Mouse (Mus musculus) erythroid progenitor cell, adult 5-6 weeks (primary cell): ENCODE data around the gene Pacs1. TPM values are rescaled to one million over a fixed set of nuclear protein-coding genes. Genes with fewer than 3 reads are reported as not detected.

Experiments
- total RNA-seq, 2 experiments: library from RNA; stranded (forward) in 1 of 2; stranded (reverse) in 1 of 2; fragments of 150-400 nt in 1 of 2; fragments of 186-747, 209-891 nt in 1 of 2; gene quantifications; 2 replicates each; pipeline versions ENCODE4 v1.2.3 to v1.2.4; 2015 to 2017; ENCODE audit warnings: low replicate concordance in 2 of 2

Gene Pacs1
- total RNA-seq, 2 experiments from 2014 or later, result 6.8 to 13.4 TPM

Other genes starting within 250 kb of the Pacs1 start
- not detected in 2 replicates for gene Slc29a2, start 249.3 kb downstream of the Pacs1 start, total RNA-seq (2015; ENCODE audit: low replicate concordance)
- not detected in 2 replicates for gene Slc29a2, start 249.3 kb downstream of the Pacs1 start, total RNA-seq (2017; ENCODE audit: low replicate concordance)
- not detected in 2 replicates for gene B4gat1, start 234.3 kb downstream of the Pacs1 start, total RNA-seq (2015; ENCODE audit: low replicate concordance)
- gene B4gat1, start 234.3 kb downstream of the Pacs1 start, total RNA-seq (2017; ENCODE audit: low replicate concordance), result 0.68 TPM in 1 of 2 replicates, not detected in the other
- 1.3 and 4.0 TPM in 2 replicates for gene AC124502.3, start 234.2 kb downstream of the Pacs1 start, total RNA-seq (2015; ENCODE audit: low replicate concordance)
- 2.1 TPM in 1 of 2 replicates, not detected in the other for gene AC124502.3, start 234.2 kb downstream of the Pacs1 start, total RNA-seq (2017; ENCODE audit: low replicate concordance)
- 4.6 and 13.0 TPM in 2 replicates for gene Brms1, start 231.8 kb downstream of the Pacs1 start, total RNA-seq (2015; ENCODE audit: low replicate concordance)
- gene Brms1, start 231.8 kb downstream of the Pacs1 start, total RNA-seq (2017; ENCODE audit: low replicate concordance), result 4.5 and 10.9 TPM in 2 replicates
- 0.42 TPM in 1 of 2 replicates, not detected in the other for gene Rin1, start 222.6 kb downstream of the Pacs1 start, total RNA-seq (2015; ENCODE audit: low replicate concordance)
- gene Rin1, start 222.6 kb downstream of the Pacs1 start, total RNA-seq (2017; ENCODE audit: low replicate concordance), result not detected in 2 replicates
- gene Cd248, start 205.0 kb downstream of the Pacs1 start, total RNA-seq (2015; ENCODE audit: low replicate concordance), result not detected in 2 replicates
- not detected in 2 replicates for gene Cd248, start 205.0 kb downstream of the Pacs1 start, total RNA-seq (2017; ENCODE audit: low replicate concordance)
- not detected in 2 replicates for gene Tmem151a, start 187.6 kb downstream of the Pacs1 start, total RNA-seq (2015; ENCODE audit: low replicate concordance)
- gene Tmem151a, start 187.6 kb downstream of the Pacs1 start, total RNA-seq (2017; ENCODE audit: low replicate concordance), result not detected in 2 replicates
- 5.0 and 10.8 TPM in 2 replicates for gene Yif1a, start 184.6 kb downstream of the Pacs1 start, total RNA-seq (2015; ENCODE audit: low replicate concordance)
- 6.2 TPM in 1 of 2 replicates, not detected in the other for gene Yif1a, start 184.6 kb downstream of the Pacs1 start, total RNA-seq (2017; ENCODE audit: low replicate concordance)
- gene Cnih2, start 174.6 kb downstream of the Pacs1 start, total RNA-seq (2015; ENCODE audit: low replicate concordance), result not detected in 2 replicates
- gene Cnih2, start 174.6 kb downstream of the Pacs1 start, total RNA-seq (2017; ENCODE audit: low replicate concordance), result 0.39 TPM in 1 of 2 replicates, not detected in the other
- 12.2 and 13.7 TPM in 2 replicates for gene Rab1b, start 166.0 kb downstream of the Pacs1 start, total RNA-seq (2015; ENCODE audit: low replicate concordance)
- 20.5 and 23.3 TPM in 2 replicates for gene Rab1b, start 166.0 kb downstream of the Pacs1 start, total RNA-seq (2017; ENCODE audit: low replicate concordance)
- 10.5 TPM in 1 of 2 replicates, not detected in the other for gene Klc2, start 154.6 kb downstream of the Pacs1 start, total RNA-seq (2015; ENCODE audit: low replicate concordance)
- 0.90 TPM in 1 of 2 replicates, not detected in the other for gene Klc2, start 154.6 kb downstream of the Pacs1 start, total RNA-seq (2017; ENCODE audit: low replicate concordance)
- 82.5 and 114 TPM in 2 replicates for gene Sf3b2, start 22.3 kb upstream of the Pacs1 start, total RNA-seq (2015; ENCODE audit: low replicate concordance)
- gene Sf3b2, start 22.3 kb upstream of the Pacs1 start, total RNA-seq (2017; ENCODE audit: low replicate concordance), result 107 and 146 TPM in 2 replicates
- not detected in 2 replicates for gene Gal3st3, start 25.2 kb upstream of the Pacs1 start, total RNA-seq (2015; ENCODE audit: low replicate concordance)
- gene Gal3st3, start 25.2 kb upstream of the Pacs1 start, total RNA-seq (2017; ENCODE audit: low replicate concordance), result not detected in 2 replicates
- not detected in 2 replicates for gene Catsper1, start 62.6 kb upstream of the Pacs1 start, total RNA-seq (2015; ENCODE audit: low replicate concordance)
- gene Catsper1, start 62.6 kb upstream of the Pacs1 start, total RNA-seq (2017; ENCODE audit: low replicate concordance), result not detected in 2 replicates
- 0.42 TPM in 1 of 2 replicates, not detected in the other for gene Cst6, start 76.5 kb upstream of the Pacs1 start, total RNA-seq (2015; ENCODE audit: low replicate concordance)
- gene Cst6, start 76.5 kb upstream of the Pacs1 start, total RNA-seq (2017; ENCODE audit: low replicate concordance), result not detected in 2 replicates
- 26.0 and 27.0 TPM in 2 replicates for gene Eif1ad, start 93.6 kb upstream of the Pacs1 start, total RNA-seq (2015; ENCODE audit: low replicate concordance)
- gene Eif1ad, start 93.6 kb upstream of the Pacs1 start, total RNA-seq (2017; ENCODE audit: low replicate concordance), result 33.9 and 45.0 TPM in 2 replicates
- gene Banf1, start 94.0 kb upstream of the Pacs1 start, total RNA-seq (2015; ENCODE audit: low replicate concordance), result 150 and 163 TPM in 2 replicates
- 29.1 and 34.9 TPM in 2 replicates for gene Banf1, start 94.0 kb upstream of the Pacs1 start, total RNA-seq (2017; ENCODE audit: low replicate concordance)
- 73.4 and 90.8 TPM in 2 replicates for gene Sart1, start 115.6 kb upstream of the Pacs1 start, total RNA-seq (2015; ENCODE audit: low replicate concordance)
- 62.2 and 94.3 TPM in 2 replicates for gene Sart1, start 115.6 kb upstream of the Pacs1 start, total RNA-seq (2017; ENCODE audit: low replicate concordance)
- gene Tsga10ip, start 129.4 kb upstream of the Pacs1 start, total RNA-seq (2015; ENCODE audit: low replicate concordance), result not detected in 2 replicates
- gene Tsga10ip, start 129.4 kb upstream of the Pacs1 start, total RNA-seq (2017; ENCODE audit: low replicate concordance), result not detected in 2 replicates
- 22.3 and 31.0 TPM in 2 replicates for gene Drap1, start 151.9 kb upstream of the Pacs1 start, total RNA-seq (2015; ENCODE audit: low replicate concordance)
- gene Drap1, start 151.9 kb upstream of the Pacs1 start, total RNA-seq (2017; ENCODE audit: low replicate concordance), result 8.3 and 25.4 TPM in 2 replicates
- gene AI837181, start 152.0 kb upstream of the Pacs1 start, total RNA-seq (2015; ENCODE audit: low replicate concordance), result 11.7 and 16.2 TPM in 2 replicates
- gene AI837181, start 152.0 kb upstream of the Pacs1 start, total RNA-seq (2017; ENCODE audit: low replicate concordance), result 1.9 and 13.7 TPM in 2 replicates
- not detected in 2 replicates for gene Fosl1, start 174.4 kb upstream of the Pacs1 start, total RNA-seq (2015; ENCODE audit: low replicate concordance)
- gene Fosl1, start 174.4 kb upstream of the Pacs1 start, total RNA-seq (2017; ENCODE audit: low replicate concordance), result not detected in 2 replicates
- not detected in 2 replicates for gene Ccdc85b, start 184.8 kb upstream of the Pacs1 start, total RNA-seq (2015; ENCODE audit: low replicate concordance)
- gene Ccdc85b, start 184.8 kb upstream of the Pacs1 start, total RNA-seq (2017; ENCODE audit: low replicate concordance), result 1.2 TPM in 1 of 2 replicates, not detected in the other
- gene Fibp, start 187.5 kb upstream of the Pacs1 start, total RNA-seq (2015; ENCODE audit: low replicate concordance), result 11.5 and 21.8 TPM in 2 replicates
- 29.0 and 32.5 TPM in 2 replicates for gene Fibp, start 187.5 kb upstream of the Pacs1 start, total RNA-seq (2017; ENCODE audit: low replicate concordance)
- gene Ctsw, start 195.4 kb upstream of the Pacs1 start, total RNA-seq (2015; ENCODE audit: low replicate concordance), result 6.3 TPM in 1 of 2 replicates, not detected in the other
- gene Ctsw, start 195.4 kb upstream of the Pacs1 start, total RNA-seq (2017; ENCODE audit: low replicate concordance), result not detected in 2 replicates
- 5.0 TPM in 1 of 2 replicates, not detected in the other for gene Efemp2, start 200.8 kb upstream of the Pacs1 start, total RNA-seq (2015; ENCODE audit: low replicate concordance)
- gene Efemp2, start 200.8 kb upstream of the Pacs1 start, total RNA-seq (2017; ENCODE audit: low replicate concordance), result not detected in 2 replicates
- gene Mus81, start 215.3 kb upstream of the Pacs1 start, total RNA-seq (2015; ENCODE audit: low replicate concordance), result 2.5 and 59.5 TPM in 2 replicates
- 6.5 and 11.2 TPM in 2 replicates for gene Mus81, start 215.3 kb upstream of the Pacs1 start, total RNA-seq (2017; ENCODE audit: low replicate concordance)
- 720 and 762 TPM in 2 replicates for gene Cfl1, start 217.3 kb upstream of the Pacs1 start, total RNA-seq (2015; ENCODE audit: low replicate concordance)
- 460 and 469 TPM in 2 replicates for gene Cfl1, start 217.3 kb upstream of the Pacs1 start, total RNA-seq (2017; ENCODE audit: low replicate concordance)
- 21.4 and 25.6 TPM in 2 replicates for gene 1700020D05Rik, start 230.7 kb upstream of the Pacs1 start, total RNA-seq (2015; ENCODE audit: low replicate concordance)
- gene 1700020D05Rik, start 230.7 kb upstream of the Pacs1 start, total RNA-seq (2017; ENCODE audit: low replicate concordance), result 13.8 and 18.7 TPM in 2 replicates
- 35.3 and 43.6 TPM in 2 replicates for gene Snx32, start 237.4 kb upstream of the Pacs1 start, total RNA-seq (2015; ENCODE audit: low replicate concordance)
- gene Snx32, start 237.4 kb upstream of the Pacs1 start, total RNA-seq (2017; ENCODE audit: low replicate concordance), result 42.5 and 42.7 TPM in 2 replicates